Comparison of ENCODE assay signal across 26 mouse cellular contexts in the genomic region with DNA sequence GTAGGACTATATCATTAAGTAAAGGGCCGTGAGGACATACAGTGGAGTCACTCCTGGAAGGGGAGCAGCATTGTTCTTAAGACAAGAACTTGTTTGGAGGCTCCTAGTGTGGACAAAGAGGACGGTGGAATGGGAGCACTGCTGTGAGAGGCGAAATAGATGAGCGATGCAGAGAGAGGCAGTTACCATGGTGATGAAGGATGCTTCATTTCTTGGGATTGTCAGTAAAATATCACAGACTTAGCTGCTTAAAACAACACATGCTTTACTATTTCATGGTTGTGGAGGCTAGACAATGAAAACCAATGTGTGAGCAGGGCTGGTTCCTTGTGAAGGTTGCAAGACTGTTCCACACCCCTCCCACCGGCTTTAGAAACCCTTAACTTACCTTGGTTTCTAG. TPM values are rescaled to one million over a fixed set of nuclear protein-coding genes. Genes with fewer than 3 reads are reported as not detected.
DNase-seq lines count a peak whose midpoint lies in the region; ATAC-seq and TF ChIP-seq lines count a peak whose summit lies in the region.
"Had no signal": no experiment of that assay in that cellular context is flagged by ENCODE, and none has a peak within 500 bp of the region (broad histone marks: within the 10 kb centered on the region; RNA-seq: fewer than 3 reads in every experiment).

No protein-coding gene starts in this region.

- 0 out of 2 replicates have a peak, but pooled peaks cover 5% of the 10 kb centered on the region for H3K4me1 ChIP-seq in forebrain, embryonic 16.5 days (replicated peaks; ENCODE audit: control insufficient read depth, insufficient read depth, low read length)
- H3K4me1 ChIP-seq in midbrain, postnatal 0 days (ENCODE audit: insufficient read depth, low read length), result no peaks in the 10 kb centered on the region
- H3K4me1 ChIP-seq: limb, embryonic 12.5 days; neural tube, embryonic 13.5 days had no signal

- no peak overlapping the region for H3K9ac ChIP-seq in forebrain, embryonic 16.5 days (replicated peaks; ENCODE audit: low read depth, low read length)
- H3K9ac ChIP-seq in midbrain, postnatal 0 days (replicated peaks; ENCODE audit: low read length, poor library complexity, severe bottlenecking), result no peak overlapping the region
- H3K9ac ChIP-seq: limb, embryonic 12.5 days; liver, postnatal 0 days; neural tube, embryonic 13.5 days had no signal

- ATAC-seq in frontal cortex, adult (ENCODE audit: low TSS enrichment), result peak; percentile 96
- ATAC-seq in forebrain, embryonic 16.5 days, result peak; percentile 85
- peak; percentile 54; the same call in 1 of the 2 replicates for ATAC-seq in midbrain, postnatal 0 days (ENCODE audit: low FRiP score)
- ATAC-seq: hindbrain, postnatal 0 days; intestine, embryonic 16.5 days; liver, postnatal 0 days; lung, postnatal 0 days; Patski had no signal

- H3K36me3 ChIP-seq in forebrain, embryonic 16.5 days (ENCODE audit: control insufficient read depth, insufficient read depth), result no peaks in the 10 kb centered on the region
- no peaks in the 10 kb centered on the region for H3K36me3 ChIP-seq in midbrain, postnatal 0 days (ENCODE audit: insufficient read depth, low read length)
- H3K36me3 ChIP-seq: limb, embryonic 12.5 days; neural tube, embryonic 13.5 days had no signal

- 64% methylated on average over 5 of the region's 5 CpGs for WGBS in forebrain, embryonic 16.5 days
- 44% methylated on average over 5 of the region's 5 CpGs for WGBS in midbrain, postnatal 0 days

- no peak for DNase-seq in frontal cortex, postnatal 25 days (ENCODE audit: low spot score in 2 of 2)
- peak; percentile 43 to 60 for DNase-seq in right cerebral cortex, postnatal 10 days (ENCODE audit: low spot score in 2 of 2)
- no peak for DNase-seq in right cerebral cortex, adult 18-20 months
- peak; percentile 32 for DNase-seq in midbrain, postnatal 0 days (ENCODE audit: low spot score)
- no peak for DNase-seq in Muller cell, postnatal 12 days (ENCODE audit: inconsistent ontology term)
- DNase-seq: adrenal gland, adult 2 months; cerebellum, adult 2 months; gastrocnemius, postnatal 14 days; heart, postnatal 36 days; kidney, adult 9 months; kidney, postnatal 14 days; layer of hippocampus, postnatal 36 days; liver, postnatal 0 days; retina, postnatal 1 day; spleen, adult 18-20 months had no signal

- TF ChIP-seq CTCF in midbrain, postnatal 0 days (IDR thresholded peaks at IDR 0.05), result no peak

- no peak overlapping the region for H3K4me3 ChIP-seq in forebrain, embryonic 16.5 days (replicated peaks; ENCODE audit: low read length)
- H3K4me3 ChIP-seq in midbrain, postnatal 0 days (ENCODE audit: low read depth, low read length), result no peak overlapping the region
- H3K4me3 ChIP-seq: limb, embryonic 12.5 days; myocyte; neural tube, embryonic 13.5 days had no signal

- no peak overlapping the region for H3K4me2 ChIP-seq in forebrain, embryonic 16.5 days (ENCODE audit: low read length)
- no peak overlapping the region for H3K4me2 ChIP-seq in midbrain, postnatal 0 days (ENCODE audit: low read depth, low read length, poor library complexity, severe bottlenecking)
- H3K4me2 ChIP-seq: limb, embryonic 12.5 days; liver, embryonic 11.5 days; neural tube, embryonic 13.5 days had no signal

- no peaks in the 10 kb centered on the region for H3K27me3 ChIP-seq in forebrain, embryonic 16.5 days (replicated peaks; ENCODE audit: control insufficient read depth, insufficient read depth, low read length)
- no peaks in the 10 kb centered on the region for H3K27me3 ChIP-seq in midbrain, postnatal 0 days (ENCODE audit: insufficient read depth, low read length)
- H3K27me3 ChIP-seq: limb, embryonic 12.5 days; neural tube, embryonic 13.5 days; Patski had no signal

- peak overlapping the region; percentile 66 for H3K27ac ChIP-seq in forebrain, embryonic 16.5 days (ENCODE audit: low read length)
- H3K27ac ChIP-seq in midbrain, postnatal 0 days (ENCODE audit: low read depth, low read length), result no peak overlapping the region
- H3K27ac ChIP-seq: hindbrain, postnatal 0 days; limb, embryonic 12.5 days; macrophage; neural tube, embryonic 13.5 days had no signal

- H3K9me3 ChIP-seq in forebrain, embryonic 16.5 days (ENCODE audit: control insufficient read depth, low read length), result no peaks in the 10 kb centered on the region
- no peaks in the 10 kb centered on the region for H3K9me3 ChIP-seq in midbrain, postnatal 0 days (ENCODE audit: low read length)
- H3K9me3 ChIP-seq: limb, embryonic 12.5 days; neural tube, embryonic 13.5 days had no signal

RNA-seq across cellular contexts. Expression of a gene that starts 27.7 kb away (rescaled TPM):
- polyA plus RNA-seq in forebrain, embryonic 16.5 days (2015; fragmentation: Nextera tagmentation; extraction: Ambion mirVana), result 63.6 and 75.6 TPM in 2 replicates
- total RNA-seq in midbrain, postnatal 0 days (2014; rRNA removed), result 35.7 and 40.2 TPM in 2 replicates
- polyA plus RNA-seq in midbrain, postnatal 0 days (2015; fragmentation: Nextera tagmentation; extraction: Ambion mirVana), result 76.0 and 83.3 TPM in 2 replicates

Comparison
In these comparisons a context has a peak if more than half of its experiments do, and no peak if none do; other contexts are left out.
1. DNase-seq: peak in right cerebral cortex, postnatal 10 days (2 of 2) and midbrain, postnatal 0 days (single experiment); none in frontal cortex, postnatal 25 days (0 of 2), right cerebral cortex, adult 18-20 months (single experiment) and Muller cell, postnatal 12 days (single experiment).
2. Peak in every context shown above with its lines, with median percentiles within 50 percentile points of each other: ATAC-seq.